Mouse (Mus musculus) cerebellum, postnatal 25 days (tissue): ENCODE measurements around the gene Map2k5.
A peak's percentile ranks its signal among the peaks of the same experiment; 100 is the strongest.

Experiments used
- DNase-seq, 2 experiments: peaks; one replicate each; pipeline ENCODE4 v3.0.0; 2021; ENCODE audit warnings: mixed read lengths in 2 of 2

The Map2k5 gene

GRCm38 (mm10) chr9:63123451-63124438 lies 254.0 kb downstream of the Map2k5 start:
- peak; percentile 91 to 92 for DNase-seq

DNA sequence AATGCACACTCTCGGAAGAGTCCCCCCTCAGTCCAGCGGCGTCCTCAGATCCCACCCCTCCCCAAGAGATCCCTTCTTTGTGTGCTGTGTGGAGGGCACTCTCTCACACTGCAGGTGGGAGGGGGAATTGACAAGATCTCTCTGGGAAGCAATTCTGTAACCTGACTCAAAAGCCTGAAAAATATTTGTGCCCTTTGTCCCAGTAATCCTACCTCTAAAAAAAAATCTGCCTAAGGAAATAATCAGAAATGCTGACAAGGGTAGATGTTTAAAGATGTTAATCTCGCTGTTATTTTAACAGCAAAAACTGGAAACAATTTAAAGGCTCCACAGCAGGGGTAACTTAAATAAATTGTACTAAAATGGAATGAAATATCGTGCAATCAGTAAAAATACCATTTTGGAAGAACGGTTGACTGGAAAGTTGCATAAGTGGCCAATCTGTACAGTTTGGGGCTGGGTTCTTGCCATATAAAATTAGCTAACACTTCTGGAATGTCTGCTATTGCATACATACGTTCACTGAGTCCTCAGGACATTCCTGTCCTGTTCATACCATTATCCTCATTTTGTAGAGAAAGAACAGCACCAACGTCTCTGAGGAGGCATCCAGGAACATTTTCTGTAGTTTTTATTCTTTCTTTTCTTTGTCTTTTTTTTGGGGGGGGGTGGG lies 255.4 kb downstream of the Map2k5 start:
- no peak for DNase-seq

- no peak for DNase-seq
These were observed 259.3 kb downstream of the Map2k5 start for GRCm38 (mm10) chr9:63118385-63118784.
